In the genomic region with DNA sequence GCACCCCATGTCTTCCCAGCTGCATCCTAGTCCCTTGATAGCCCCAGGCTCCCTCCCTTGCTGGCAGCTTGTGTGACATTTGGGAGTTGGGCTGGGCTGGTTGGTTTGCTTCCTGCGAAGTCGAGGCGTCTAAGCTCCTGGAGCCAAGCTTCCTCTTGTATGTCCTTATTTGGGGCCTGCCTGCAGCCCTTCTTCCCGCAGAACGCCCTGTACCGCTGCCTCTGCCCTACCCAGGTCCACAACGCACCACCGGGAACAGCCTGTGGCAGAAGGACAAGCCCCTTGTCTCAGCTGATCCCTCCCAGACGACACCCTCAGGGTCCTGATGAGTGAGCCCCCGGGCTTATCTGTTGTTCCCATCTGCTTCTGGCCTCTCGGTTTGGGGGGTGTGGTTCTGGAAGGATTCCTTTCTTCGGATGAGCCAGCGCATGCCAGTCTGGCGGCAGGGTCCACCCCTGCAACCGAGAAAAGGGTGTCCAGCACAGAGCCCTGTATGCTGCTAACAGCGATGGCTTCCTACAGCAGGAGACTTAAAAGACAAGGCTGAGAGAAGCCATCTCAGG, we compare ENCODE assay signal across 7 mouse cellular contexts. TPM values are rescaled to one million over a fixed set of nuclear protein-coding genes. Genes with fewer than 3 reads are reported as not detected.
DNase-seq lines count a peak whose midpoint lies in the region; ATAC-seq lines count a peak whose summit lies in the region.

No protein-coding gene starts in this region.

- H3K27ac ChIP-seq in liver, embryonic 13.5 days = peak overlapping the region; percentile 98

- intact Hi-C loops in heart, postnatal 10 days (cut with DNase I) = no loop called here

- peak; percentile 81 for ATAC-seq in liver, embryonic 13.5 days (ENCODE audit: low read depth)

- H3K4me2 ChIP-seq in liver, embryonic 13.5 days = peak overlapping the region; percentile 65

- 2% methylated on average over 16 of the region's 16 CpGs for WGBS in liver, embryonic 13.5 days (ENCODE audit: insufficient replicate concordance)

- peak; percentile 32 for DNase-seq in ovary, postnatal 36 days (ENCODE audit: low spot score)
- no peak for DNase-seq in ovary, adult 18-20 months (ENCODE audit: low spot score)
- peak; percentile 46 for DNase-seq in embryo, embryonic 11 days
- DNase-seq in heart, postnatal 10 days = peak; percentile 71 to 72
- peak; percentile 64 for DNase-seq in liver, embryonic 13.5 days
- DNase-seq in yolk sac, embryonic 10.5 days (ENCODE audit: low spot score) = peak; percentile 61
- no peak for DNase-seq in cerebellum, adult 9-11 months

- no peaks in the 10 kb centered on the region for H3K36me3 ChIP-seq in liver, embryonic 13.5 days

- peak overlapping the region; percentile 74 for H3K9ac ChIP-seq in liver, embryonic 13.5 days

- H3K27me3 ChIP-seq in liver, embryonic 13.5 days = no peaks in the 10 kb centered on the region

- no peaks in the 10 kb centered on the region for H3K9me3 ChIP-seq in liver, embryonic 13.5 days (replicated peaks)

- H3K4me3 ChIP-seq in liver, embryonic 13.5 days (replicated peaks) = peak overlapping the region; percentile 39

- peaks cover 67% of the 10 kb centered on the region for H3K4me1 ChIP-seq in liver, embryonic 13.5 days (replicated peaks)

RNA-seq across cellular contexts. Expression of a gene that starts 14.3 kb away (rescaled TPM):
- 100 to 1,000 TPM; 309 to 310 TPM for total RNA-seq in heart, postnatal 10 days (2021)
- 109 and 131 TPM in 2 replicates for polyA plus RNA-seq in liver, embryonic 13.5 days (2015; fragmentation: Nextera tagmentation; extraction: Ambion mirVana)

Comparison
In these comparisons a context has a peak if more than half of its experiments do, and no peak if none do; other contexts are left out.
1. DNase-seq: peak in ovary, postnatal 36 days (single experiment), embryo, embryonic 11 days (single experiment), heart, postnatal 10 days (2 of 2), liver, embryonic 13.5 days (single experiment) and yolk sac, embryonic 10.5 days (single experiment); none in ovary, adult 18-20 months (single experiment) and cerebellum, adult 9-11 months (single experiment).